Mouse (Mus musculus) bone marrow, adult 2 months (tissue): Measurements from ENCODE around the gene Acot5.

Experiments used
- CTCF ChIP-seq: fragments of 200-500 bp; IDR thresholded peaks from 2 replicates; pipeline ENCODE4 v1.5.1; 2011; ENCODE audit warnings: low read length, control low read depth; ENCODE audit not compliant: control insufficient read depth, insufficient read depth
- POLR2A ChIP-seq: fragments of 200-500 bp; IDR thresholded peaks from 2 replicates; pipeline ENCODE4 v1.6.1; 2011; ENCODE audit warnings: low read depth, mild to moderate bottlenecking, control low read depth, low read length, borderline replicate concordance; ENCODE audit not compliant: control insufficient read depth

DNA sequence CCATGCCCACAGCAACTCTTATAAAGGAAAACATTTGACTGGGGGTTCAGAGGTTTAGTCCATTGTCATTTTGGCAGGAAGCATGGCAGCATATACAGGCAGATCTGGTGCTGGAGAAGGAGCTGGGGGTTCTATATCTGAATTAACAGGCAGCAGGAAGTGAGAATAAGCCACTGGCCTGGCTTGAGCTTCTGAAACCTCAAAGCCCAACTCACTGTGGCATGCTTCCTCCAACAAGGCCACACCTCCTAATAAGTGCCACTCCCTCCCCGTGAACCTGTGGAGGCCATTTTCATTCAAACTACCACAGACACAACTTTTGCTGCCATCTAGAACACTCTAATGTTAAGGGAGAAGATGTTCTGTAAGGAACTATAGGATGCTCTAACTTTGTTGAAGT, 38.6 kb downstream of the Acot5 start:
- TF ChIP-seq POLR2A (no peak), CTCF (no peak)
